8 mouse cellular contexts compared by ENCODE assay signal in genomic region chr5:137778635-137779034, GRCm38 (mm10). TPM values are rescaled to one million over a fixed set of nuclear protein-coding genes. Genes with fewer than 3 reads are reported as not detected.
DNase-seq lines count a peak whose midpoint lies in the region; ATAC-seq lines count a peak whose summit lies in the region.

Gene Ppp1r35, plus strand, starts transcription at chr5:137778849.

- H3K4me3 ChIP-seq in forebrain, embryonic 14.5 days (ENCODE audit: low read depth, low read length): peak within 1 kb of the TSS; percentile 98
- peak within 1 kb of the TSS; percentile 98 for H3K4me3 ChIP-seq in neural tube, embryonic 15.5 days (replicated peaks)

- H3K27ac ChIP-seq in forebrain, embryonic 14.5 days (ENCODE audit: low read depth, low read length): peak within 1 kb of the TSS; percentile 86
- peak within 1 kb of the TSS; percentile 93 for H3K27ac ChIP-seq in neural tube, embryonic 15.5 days (replicated peaks)

- H3K9me3 ChIP-seq in forebrain, embryonic 14.5 days (replicated peaks; ENCODE audit: control insufficient read depth, low read length): no peaks in the 10 kb centered on the region
- H3K9me3 ChIP-seq in neural tube, embryonic 15.5 days (replicated peaks): no peaks in the 10 kb centered on the region

- H3K4me2 ChIP-seq in forebrain, embryonic 14.5 days (ENCODE audit: low read length): peak within 1 kb of the TSS; percentile 96
- H3K4me2 ChIP-seq in neural tube, embryonic 15.5 days: peak within 1 kb of the TSS; percentile 97

- H3K27me3 ChIP-seq in forebrain, embryonic 14.5 days (replicated peaks; ENCODE audit: control insufficient read depth, insufficient read depth, low read length): no peaks in the 10 kb centered on the region
- no peaks in the 10 kb centered on the region for H3K27me3 ChIP-seq in neural tube, embryonic 15.5 days (replicated peaks)

- H3K36me3 ChIP-seq in forebrain, embryonic 14.5 days (ENCODE audit: control insufficient read depth, insufficient read depth, low read length): peaks cover 34% of the 10 kb centered on the region
- H3K36me3 ChIP-seq in neural tube, embryonic 15.5 days: peaks cover 36% of the 10 kb centered on the region

- DNase-seq in ES-CJ7 (ENCODE audit: low read depth, low spot score): peak; percentile 97
- DNase-seq in cerebellum, adult 11 months: peak; percentile 96
- peak; percentile 99 for DNase-seq in forebrain, embryonic 14.5 days (ENCODE audit: low spot score)
- DNase-seq in heart, postnatal 14 days: peak; percentile 96 to 98
- DNase-seq in layer of hippocampus, adult 11-12 months (ENCODE audit: low spot score): peak; percentile 97
- peak; percentile 96 to 97 for DNase-seq in lung, adult 18-20 months
- peak; percentile 96 for DNase-seq in testis, postnatal 14 days (ENCODE audit: low spot score)

- WGBS in forebrain, embryonic 14.5 days: 0% methylated on average over 31 of the region's 31 CpGs
- under 1% methylated on average over 31 of the region's 31 CpGs for WGBS in neural tube, embryonic 15.5 days

- peak within 1 kb of the TSS; percentile 95 for H3K9ac ChIP-seq in forebrain, embryonic 14.5 days (ENCODE audit: low read length)
- H3K9ac ChIP-seq in neural tube, embryonic 15.5 days (replicated peaks): peak within 1 kb of the TSS; percentile 99

- intact Hi-C loops in heart, postnatal 14 days (cut with DNase I): no loop called here

- H3K4me1 ChIP-seq in forebrain, embryonic 14.5 days (ENCODE audit: control insufficient read depth, insufficient read depth, low read length): peaks cover 28% of the 10 kb centered on the region
- peaks cover 49% of the 10 kb centered on the region for H3K4me1 ChIP-seq in neural tube, embryonic 15.5 days

- peak; percentile 98 for ATAC-seq in forebrain, embryonic 14.5 days
- ATAC-seq in neural tube, embryonic 15.5 days (ENCODE audit: low FRiP score): peak; percentile 96

RNA-seq across cellular contexts. Expression of gene Ppp1r35, which starts in this region (rescaled TPM):
- 55.1 and 60.0 TPM in 2 replicates for polyA plus RNA-seq in forebrain, embryonic 14.5 days (2014; fragmentation: Nextera tagmentation; extraction: Ambion mirVana)
- 10 to 100 TPM; 13.9 to 14.0 TPM for total RNA-seq in heart, postnatal 14 days (2021)
- polyA plus RNA-seq in neural tube, embryonic 15.5 days (2015; fragmentation: Nextera tagmentation; extraction: Ambion mirVana): 38.2 and 42.3 TPM in 2 replicates

Comparison
In these comparisons a context has a peak if more than half of its experiments do, and no peak if none do; other contexts are left out.
1. Peak in every context shown above with its lines: DNase-seq, ATAC-seq, H3K4me3 ChIP-seq and H3K27ac ChIP-seq.